Mouse (Mus musculus) lung, postnatal 0 days (tissue): ENCODE results near the gene Smarca4.

Source experiments
- CTCF ChIP-seq: IDR thresholded peaks from 2 replicates; pipeline ENCODE4 v1.5.1; 2016; ENCODE audit warnings: antibody characterized with exemption, mild to moderate bottlenecking
- EP300 ChIP-seq: IDR thresholded peaks from 2 replicates; pipeline ENCODE4 v1.6.1; 2016; ENCODE audit warnings: antibody characterized with exemption, mild to moderate bottlenecking, control low read depth

GRCm38 (mm10) chr9:21662034-21662433, 46.1 kb downstream of the Smarca4 start:
- no peak for TF ChIP-seq CTCF
- TF ChIP-seq EP300, result no peak
